Mouse (Mus musculus) CH12.LX (cell line): ENCODE data around the gene Dhx32. TPM values are rescaled to one million over a fixed set of nuclear protein-coding genes. Genes with fewer than 3 reads are reported as not detected.

Experiments used
- DNase-seq: peaks from one replicate; pipeline ENCODE4 v3.0.0-alpha.2; 2013; ENCODE audit errors: extremely low read depth
- H3K27ac ChIP-seq: 2 replicates; pipeline ENCODE4 v1.5.1; 2012; ENCODE audit warnings: low read depth, mild to moderate bottlenecking, control low read depth, moderate library complexity; ENCODE audit not compliant: insufficient read depth
- H3K27me3 ChIP-seq: replicated peaks from 2 replicates; pipeline ENCODE3; 2012; ENCODE audit warnings: inconsistent platforms
- H3K36me3 ChIP-seq, 2 experiments: replicated peaks in 1 of 2; 2 replicates each; pipeline versions ENCODE3 to v1.6.1; 2012; ENCODE audit warnings: inconsistent platforms in 1 of 2, low read length in 1 of 2, mild to moderate bottlenecking in 1 of 2, mixed read lengths in 1 of 2, moderate library complexity in 1 of 2; ENCODE audit not compliant: control insufficient read depth in 1 of 2, insufficient read depth in 1 of 2
- H3K4me1 ChIP-seq, 2 experiments: 2 replicates each; pipeline ENCODE4 v1.6.1; 2012; ENCODE audit warnings: inconsistent platforms in 1 of 2, moderate library complexity in 1 of 2; ENCODE audit not compliant: insufficient read depth in 2 of 2, control insufficient read depth in 1 of 2
- H3K4me2 ChIP-seq: 2 replicates; pipeline ENCODE4 v1.6.1; 2012; ENCODE audit warnings: low read depth, mild to moderate bottlenecking, control low read depth; ENCODE audit not compliant: poor library complexity, insufficient read depth, severe bottlenecking
- H3K4me3 ChIP-seq, 3 experiments: fragments of 150-350 bp in 1 of 3; sonication (generic) in 1 of 3; replicated peaks in 1 of 3; 2 replicates each; pipeline versions ENCODE3 to v1.5.1; 2011 to 2012; ENCODE audit warnings: low read depth in 2 of 3, low read length in 2 of 3, mild to moderate bottlenecking in 2 of 3, moderate library complexity in 2 of 3, control low read depth in 1 of 3, improper control_type of control experiment in 1 of 3, inconsistent platforms in 1 of 3, mixed read lengths in 1 of 3; ENCODE audit not compliant: poor library complexity in 1 of 3
- H3K79me2 ChIP-seq: replicated peaks from 2 replicates; pipeline ENCODE4 v1.6.1; 2012; ENCODE audit warnings: mild to moderate bottlenecking, moderate library complexity; ENCODE audit not compliant: control insufficient read depth, poor library complexity, insufficient read depth, severe bottlenecking; ENCODE audit errors: extremely low read depth
- H3K9ac ChIP-seq: 2 replicates; pipeline ENCODE4 v1.6.1; 2012; ENCODE audit warnings: low read depth, mild to moderate bottlenecking, control low read depth, moderate library complexity; ENCODE audit not compliant: insufficient read depth
- H3K9me3 ChIP-seq: replicated peaks from 2 replicates; pipeline ENCODE3; 2012; ENCODE audit warnings: low read length, inconsistent platforms, mixed read lengths
- BHLHE40 ChIP-seq: IDR thresholded peaks from 2 replicates; pipeline ENCODE4 v1.6.1; 2011; ENCODE audit warnings: mild to moderate bottlenecking, low read depth, low read length, improper control_type of control experiment
- CHD1 ChIP-seq: IDR thresholded peaks from 2 replicates; pipeline ENCODE4 v1.6.1; 2012; ENCODE audit warnings: low read depth, low read length, improper control_type of control experiment, inconsistent platforms
- CTCF ChIP-seq, 2 experiments: IDR thresholded peaks in 1 of 2; conservative IDR thresholded peaks in 1 of 2; 2 replicates each; pipeline ENCODE4 v1.5.1; 2011 to 2012; ENCODE audit warnings: low read depth in 2 of 2, low read length in 2 of 2, improper control_type of control experiment in 1 of 2, inconsistent platforms in 1 of 2, mild to moderate bottlenecking in 1 of 2, moderate library complexity in 1 of 2
- ELF1 ChIP-seq: IDR thresholded peaks from 2 replicates; pipeline ENCODE4 v1.6.1; 2014; ENCODE audit warnings: low read depth, mild to moderate bottlenecking, inconsistent platforms, low read length, improper control_type of control experiment
- EP300 ChIP-seq: IDR thresholded peaks from 2 replicates; pipeline ENCODE4 v1.6.1; 2011; ENCODE audit warnings: low read length, improper control_type of control experiment
- ETS1 ChIP-seq: conservative IDR thresholded peaks from 2 replicates; pipeline ENCODE4 v1.6.1; 2012; ENCODE audit warnings: low read depth, mild to moderate bottlenecking, inconsistent platforms, low read length, improper control_type of control experiment, moderate library complexity
- GABPA ChIP-seq: IDR thresholded peaks from 2 replicates; pipeline ENCODE4 v1.6.1; 2012; ENCODE audit warnings: low read depth, low read length, improper control_type of control experiment, inconsistent platforms; ENCODE audit not compliant: insufficient replicate concordance
- HCFC1 ChIP-seq: IDR thresholded peaks from 2 replicates; pipeline ENCODE4 v1.6.1; 2012; ENCODE audit warnings: low read depth, mild to moderate bottlenecking, inconsistent platforms, low read length, improper control_type of control experiment
- IRF4 ChIP-seq: IDR thresholded peaks from 2 replicates; pipeline ENCODE4 v1.6.1; 2014; ENCODE audit warnings: low read depth, mild to moderate bottlenecking, inconsistent platforms, low read length, improper control_type of control experiment
- JUN ChIP-seq: IDR thresholded peaks from 2 replicates; pipeline ENCODE4 v1.6.1; 2011; ENCODE audit warnings: low read depth, mild to moderate bottlenecking, low read length, improper control_type of control experiment, moderate library complexity; ENCODE audit not compliant: insufficient read depth
- JUND ChIP-seq: conservative IDR thresholded peaks from 2 replicates; pipeline ENCODE4 v1.6.1; 2011; ENCODE audit warnings: low read depth, low read length, improper control_type of control experiment
- KAT2A ChIP-seq: IDR thresholded peaks from 2 replicates; pipeline ENCODE4 v1.6.1; 2012; ENCODE audit warnings: low read length, improper control_type of control experiment, inconsistent platforms; ENCODE audit not compliant: insufficient replicate concordance
- MAFK ChIP-seq: IDR thresholded peaks from 2 replicates; pipeline ENCODE4 v1.6.1; 2011; ENCODE audit warnings: low read length, improper control_type of control experiment; ENCODE audit not compliant: insufficient replicate concordance
- MAX ChIP-seq: IDR thresholded peaks from 2 replicates; pipeline ENCODE4 v1.6.1; 2011; ENCODE audit warnings: low read length, improper control_type of control experiment
- MAZ ChIP-seq: IDR thresholded peaks from 2 replicates; pipeline ENCODE4 v1.6.1; 2012; ENCODE audit warnings: low read depth, mild to moderate bottlenecking, inconsistent platforms, low read length, improper control_type of control experiment, moderate library complexity
- MXI1 ChIP-seq: IDR thresholded peaks from 2 replicates; pipeline ENCODE4 v1.6.1; 2011; ENCODE audit warnings: mild to moderate bottlenecking, low read depth, low read length, improper control_type of control experiment
- MYC ChIP-seq: IDR thresholded peaks from 2 replicates; pipeline ENCODE4 v1.6.1; 2011; ENCODE audit warnings: low read depth, mild to moderate bottlenecking, improper control_type of control experiment, low read length
- NELFE ChIP-seq: IDR thresholded peaks from 2 replicates; pipeline ENCODE4 v1.6.1; 2011; ENCODE audit warnings: low read depth, low read length, improper control_type of control experiment
- NRF1 ChIP-seq: IDR thresholded peaks from 2 replicates; pipeline ENCODE4 v1.6.1; 2014; ENCODE audit warnings: low read depth, mild to moderate bottlenecking, inconsistent platforms, low read length, improper control_type of control experiment, moderate library complexity
- PAX5 ChIP-seq: IDR thresholded peaks from 2 replicates; pipeline ENCODE4 v1.6.1; 2012; ENCODE audit warnings: low read length, inconsistent platforms, mixed read lengths
- POLR2A ChIP-seq: IDR thresholded peaks from 2 replicates; pipeline ENCODE4 v1.6.1; 2011; ENCODE audit warnings: low read depth, mild to moderate bottlenecking, improper control_type of control experiment, low read length
- POLR2AphosphoS2 ChIP-seq: IDR thresholded peaks from 2 replicates; pipeline ENCODE4 v1.6.1; 2011; ENCODE audit warnings: low read depth, low read length, improper control_type of control experiment
- RAD21 ChIP-seq: IDR thresholded peaks from 2 replicates; pipeline ENCODE4 v1.6.1; 2011; ENCODE audit warnings: low read depth, mild to moderate bottlenecking, low read length, improper control_type of control experiment, moderate library complexity
- RCOR1 ChIP-seq: conservative IDR thresholded peaks from 2 replicates; pipeline ENCODE4 v1.6.1; 2012; ENCODE audit warnings: low read depth, mild to moderate bottlenecking, inconsistent platforms, low read length, improper control_type of control experiment
- SIN3A ChIP-seq: IDR thresholded peaks from 2 replicates; pipeline ENCODE4 v1.6.1; 2012; ENCODE audit warnings: low read length, improper control_type of control experiment, inconsistent platforms
- SMC3 ChIP-seq: IDR thresholded peaks from 2 replicates; pipeline ENCODE4 v1.6.1; 2011; ENCODE audit warnings: low read depth, low read length, improper control_type of control experiment
- TBP ChIP-seq: conservative IDR thresholded peaks from 2 replicates; pipeline ENCODE4 v1.6.1; 2011; ENCODE audit warnings: low read depth, low read length, improper control_type of control experiment
- TCF12 ChIP-seq: IDR thresholded peaks from 2 replicates; pipeline ENCODE4 v1.6.1; 2014; ENCODE audit warnings: low read depth, mild to moderate bottlenecking, inconsistent platforms, low read length, improper control_type of control experiment
- UBTF ChIP-seq: IDR thresholded peaks from 2 replicates; pipeline ENCODE4 v1.6.1; 2012; ENCODE audit warnings: low read depth, mild to moderate bottlenecking, inconsistent platforms, low read length, improper control_type of control experiment, moderate library complexity
- ZC3H11A ChIP-seq: IDR thresholded peaks from 2 replicates; pipeline ENCODE4 v1.6.1; 2012; ENCODE audit warnings: low read depth, mild to moderate bottlenecking, inconsistent platforms, low read length, improper control_type of control experiment
- ZMIZ1 ChIP-seq: IDR thresholded peaks from 2 replicates; pipeline ENCODE4 v1.6.1; 2012; ENCODE audit warnings: low read depth, mild to moderate bottlenecking, inconsistent platforms, low read length, improper control_type of control experiment
- ZNF384 ChIP-seq: IDR thresholded peaks from 2 replicates; pipeline ENCODE4 v1.6.1; 2012; ENCODE audit warnings: low read depth, low read length, improper control_type of control experiment, inconsistent platforms
- dilution Hi-C: fragments of 300-500 bp; cut with MboI; formaldehyde crosslinking; loops from 2 replicates; pipeline ENCODE4 v1.14.3; 2020; ENCODE audit warnings: low sequenced_read_pairs; ENCODE audit not compliant: extremely low pct_unique_long_range_greater_than_20kb, extremely low pct_ligation_motif_present
- in situ Hi-C: fragments of 300-500 bp; cut with MboI; formaldehyde crosslinking; loops from 3 replicates; pipeline ENCODE4 v1.14.3; 2019; ENCODE audit warnings: low sequenced_read_pairs, low pct_ligation_motif_present, low pct_unique_long_range_greater_than_20kb, mixed read lengths
- polyA plus RNA-seq: library from polyadenylated mRNA; unstranded; fragments of >175 nt; gene quantifications from 2 replicates; pipeline ENCODE4 v1.2.1, GENCODE M21; 2012; ENCODE audit warnings: low read depth; ENCODE audit not compliant: insufficient read length
- total RNA-seq, 2 experiments: library from RNA; depleted of rRNA; stranded (reverse); fragments of 300-350 nt in 1 of 2; fragments of >200 nt in 1 of 2; gene quantifications; 2 replicates each; pipeline ENCODE4 v1.2.3; 2012 to 2014

The Dhx32 gene
- total and polyA plus RNA-seq, 3 experiments: 16.3 to 20.6 (median 16.9) TPM

DNA sequence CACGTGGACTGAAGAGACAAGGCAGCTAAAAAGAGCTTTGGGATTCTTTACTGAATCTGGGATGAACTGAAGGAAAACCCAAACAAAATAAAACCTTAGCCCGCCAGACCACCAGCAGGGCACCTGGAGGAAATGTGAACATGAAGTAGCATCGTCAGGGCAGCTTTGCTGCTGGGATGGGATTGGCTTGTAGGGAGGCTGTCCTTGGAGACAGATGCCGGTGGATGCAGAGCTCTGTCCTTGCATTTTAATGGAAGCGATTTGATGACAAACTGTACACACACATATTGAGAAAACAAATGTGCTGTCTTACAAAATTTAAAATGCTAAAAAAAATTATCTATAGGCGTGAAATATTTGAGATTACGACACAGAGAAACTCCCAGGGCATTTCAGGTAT, 30.4 kb upstream of the Dhx32 start:
- H3K9me3 ChIP-seq: peaks cover 3% of the 10 kb centered on the region
- no peak for DNase-seq
- in situ Hi-C loops: no loop called here
- no peak for TF ChIP-seq IRF4
- no peak for TF ChIP-seq EP300
- no peak for TF ChIP-seq JUND
- TF ChIP-seq POLR2AphosphoS2: no peak
- TF ChIP-seq ZC3H11A: no peak
- no peak for TF ChIP-seq MAX
- TF ChIP-seq RCOR1: no peak
- TF ChIP-seq TCF12: no peak
- no peak for TF ChIP-seq ZMIZ1
- no peak for TF ChIP-seq TBP
- no peak for TF ChIP-seq ETS1
- dilution Hi-C loops: no loop called here
- no peaks in the 10 kb centered on the region for H3K79me2 ChIP-seq
- H3K27me3 ChIP-seq: peaks cover 42% of the 10 kb centered on the region
- H3K4me1 ChIP-seq: no peaks in the 10 kb centered on the region
- no peak overlapping the region for H3K4me2 ChIP-seq
- no peaks in the 10 kb centered on the region for H3K36me3 ChIP-seq
- H3K4me3 ChIP-seq: no peak overlapping the region
- no peak overlapping the region for H3K9ac ChIP-seq
- H3K27ac ChIP-seq: no peak overlapping the region

DNA sequence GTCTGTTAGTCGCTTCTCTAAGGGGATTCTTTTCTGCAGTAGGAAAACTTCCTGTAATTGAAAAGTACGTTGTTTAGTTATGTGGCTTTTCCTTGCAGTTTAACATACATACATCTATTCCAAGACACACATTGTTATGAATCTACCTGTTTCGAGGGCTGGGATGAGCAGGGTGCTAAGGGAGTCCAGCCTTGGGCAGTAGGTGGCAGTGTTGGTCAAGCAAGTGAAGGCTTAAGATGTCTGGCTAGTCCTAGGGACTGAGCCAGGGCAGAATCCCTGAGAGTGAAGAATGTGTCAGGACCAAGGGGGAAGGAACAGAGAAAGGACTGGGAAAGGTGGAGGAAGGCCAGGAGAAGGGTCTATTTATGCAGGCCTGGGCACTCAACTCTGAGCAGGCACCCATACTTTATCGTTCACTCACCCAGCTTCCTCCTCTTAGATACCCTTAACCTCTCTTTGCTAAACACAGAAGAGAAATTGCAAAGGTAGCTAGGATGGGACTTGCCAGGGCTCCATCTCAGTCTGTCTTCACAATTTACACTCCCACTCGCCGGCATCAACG, 23.2 kb upstream of the Dhx32 start:
- DNase-seq: peak; percentile 46
- dilution Hi-C loops (no loop called here), in situ Hi-C loops (no loop called here)
- H3K9me3 ChIP-seq: no peaks in the 10 kb centered on the region
- H3K36me3 ChIP-seq: no peaks in the 10 kb centered on the region
- no peak overlapping the region for H3K9ac ChIP-seq
- H3K27ac ChIP-seq: no peak overlapping the region
- no peaks in the 10 kb centered on the region for H3K4me1 ChIP-seq
- H3K4me2 ChIP-seq: no peak overlapping the region
- no peak overlapping the region for H3K4me3 ChIP-seq
- TF ChIP-seq HCFC1 (no peak), ZMIZ1 (no peak), RAD21 (peak; percentile 79), ETS1 (no peak), KAT2A (no peak), NELFE (no peak), GABPA (no peak), PAX5 (no peak), SMC3 (peak; percentile 45), UBTF (no peak), POLR2AphosphoS2 (no peak), MYC (no peak), ZNF384 (no peak), RCOR1 (no peak), MAFK (no peak), MXI1 (no peak), JUN (no peak), NRF1 (no peak), MAZ (no peak), CTCF (conservative IDR thresholded peaks at IDR 0.05 in 1 of 2, IDR thresholded peaks at IDR 0.05 in 1 of 2; ENCODE audit: low read depth in 2 of 2, low read length in 2 of 2) (peak; percentile 37 to 77; a peak in 3 of 4 replicates), SIN3A (no peak), POLR2A (no peak), ELF1 (no peak), CHD1 (no peak), BHLHE40 (no peak), JUND (no peak), TBP (no peak)
- H3K27me3 ChIP-seq: peaks cover 53% of the 10 kb centered on the region
- H3K79me2 ChIP-seq: no peaks in the 10 kb centered on the region
